Mouse (Mus musculus) kidney, adult 2 months (tissue): Measurements from ENCODE around the gene Tfpi. TPM values are rescaled to one million over a fixed set of nuclear protein-coding genes. Genes with fewer than 3 reads are reported as not detected.
A peak's percentile ranks its signal among the peaks of the same experiment; 100 is the strongest.

Experiments used
- DNase-seq: peaks from one replicate; pipeline ENCODE4 v3.0.0; 2021
- H3K27ac ChIP-seq: fragments of 200-500 bp; 2 replicates; pipeline ENCODE4 v1.5.1; 2012; ENCODE audit warnings: low read depth, low read length, control low read depth, inconsistent platforms; ENCODE audit not compliant: insufficient read depth
- H3K27me3 ChIP-seq: fragments of 200-500 bp; replicated peaks from 2 replicates; pipeline ENCODE4 v1.6.1; 2012; ENCODE audit warnings: mild to moderate bottlenecking, moderate library complexity, low read length, inconsistent platforms; ENCODE audit not compliant: control insufficient read depth, insufficient read depth
- H3K36me3 ChIP-seq: fragments of 200-500 bp; 2 replicates; pipeline ENCODE4 v1.6.1; 2012; ENCODE audit warnings: mild to moderate bottlenecking, moderate library complexity, low read length, inconsistent platforms; ENCODE audit not compliant: control insufficient read depth, insufficient read depth
- H3K4me1 ChIP-seq: fragments of 200-500 bp; 2 replicates; pipeline ENCODE4 v1.6.1; 2011; ENCODE audit warnings: low read length; ENCODE audit not compliant: control insufficient read depth, insufficient read depth
- H3K4me3 ChIP-seq: fragments of 200-500 bp; 2 replicates; pipeline ENCODE4 v1.5.1; 2011; ENCODE audit warnings: mild to moderate bottlenecking, low read depth, low read length, control low read depth; ENCODE audit not compliant: insufficient read depth
- CTCF ChIP-seq: fragments of 200-500 bp; conservative IDR thresholded peaks from 2 replicates; pipeline ENCODE4 v1.5.1; 2011; ENCODE audit warnings: low read depth, mild to moderate bottlenecking, control low read depth, low read length, moderate library complexity, mixed read lengths; ENCODE audit not compliant: insufficient read depth, insufficient read length
- POLR2A ChIP-seq: fragments of 200-500 bp; IDR thresholded peaks from one replicate; pipeline ENCODE4 v1.6.1; 2011; ENCODE audit warnings: low read depth, low read length, control low read depth
- WGBS: fragments of 180-500 bp; shearing (Covaris S2); methylation state at CpG from one replicate; pipeline ENCODE4 v1.1.7; 2018; 5-methylcytosine and 5-hydroxymethylcytosine counted together
- polyA plus RNA-seq: library from polyadenylated mRNA; depleted of rRNA; stranded (reverse); fragments of >200 nt; gene quantifications from 2 replicates; pipeline ENCODE4 v1.2.3, GENCODE M21; 2012

The Tfpi gene
- polyA plus RNA-seq, 1 experiment, result 6.9 TPM

DNA sequence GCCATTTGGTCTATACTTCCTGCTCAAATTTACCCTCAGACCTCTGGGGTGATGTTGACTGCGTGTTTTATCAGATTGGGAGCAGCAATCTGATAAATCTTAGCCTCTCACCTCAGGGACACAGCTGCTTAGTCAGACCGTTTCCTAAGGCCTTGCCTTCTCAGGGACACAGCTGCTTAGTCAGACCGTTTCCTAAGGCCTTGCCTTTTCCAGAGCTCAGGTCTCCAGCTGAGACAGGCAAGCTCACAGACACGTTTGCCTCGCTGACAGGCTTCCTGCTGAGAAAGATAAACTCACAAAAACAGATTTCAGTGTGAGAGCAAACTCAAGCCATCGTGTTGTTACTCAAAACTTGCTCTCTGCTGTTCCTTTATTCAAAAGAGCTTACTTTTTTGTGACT is 1.9 kb downstream of the Tfpi start:
- Histone ChIP-seq H3K4me1 (no peaks in the 10 kb centered on the region), H3K27ac (no peak overlapping the region), H3K36me3 (no peaks in the 10 kb centered on the region), H3K4me3 (no peak overlapping the region), H3K27me3 (no peaks in the 10 kb centered on the region)
- WGBS, result 46% methylated on average over 6 of the region's 6 CpGs
- TF ChIP-seq POLR2A, result no peak
- no peak for TF ChIP-seq CTCF
- no peak for DNase-seq

- Histone ChIP-seq H3K4me3 (no peak overlapping the region), H3K27ac (no peak overlapping the region), H3K27me3 (no peaks in the 10 kb centered on the region), H3K36me3 (no peaks in the 10 kb centered on the region), H3K4me1 (no peaks in the 10 kb centered on the region)
- TF ChIP-seq POLR2A (no peak), CTCF (no peak)
- no peak for DNase-seq
- WGBS, result 72% methylated on average over 14 of the region's 14 CpGs
Observed at GRCm38 (mm10) chr2:84473941-84474530, 2.5 kb downstream of the Tfpi start.

DNA sequence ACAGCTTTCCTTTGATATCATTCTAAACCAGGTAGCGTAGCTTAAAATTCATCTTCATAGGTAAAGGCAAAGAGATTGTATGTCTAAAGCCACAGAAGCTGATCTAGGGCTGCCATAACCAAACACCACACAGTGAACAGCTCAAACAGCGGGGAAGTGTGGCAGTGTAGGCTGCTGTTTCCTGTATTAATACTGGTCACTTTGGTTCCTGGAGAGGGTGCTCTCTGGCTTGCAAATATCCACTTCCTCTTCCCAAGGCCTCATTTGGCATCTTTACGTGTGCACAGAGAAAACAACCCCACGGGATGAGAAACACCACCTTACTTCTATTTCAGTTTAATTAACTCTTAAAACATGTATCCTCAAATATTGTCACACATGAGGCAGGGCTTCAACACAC is 9.2 kb downstream of the Tfpi start:
- TF ChIP-seq CTCF (no peak), POLR2A (no peak)
- H3K4me1 ChIP-seq, result no peaks in the 10 kb centered on the region
- H3K4me3 ChIP-seq, result no peak overlapping the region
- DNase-seq, result no peak
- no peaks in the 10 kb centered on the region for H3K36me3 ChIP-seq
- H3K27ac ChIP-seq, result no peak overlapping the region
- no peaks in the 10 kb centered on the region for H3K27me3 ChIP-seq
- WGBS, result 72% methylated on average over 4 of the region's 4 CpGs

GRCm38 (mm10) chr2:84464956-84465355 is 11.6 kb downstream of the Tfpi start:
- Histone ChIP-seq H3K27me3 (no peaks in the 10 kb centered on the region), H3K4me1 (no peaks in the 10 kb centered on the region), H3K27ac (no peak overlapping the region), H3K36me3 (no peaks in the 10 kb centered on the region), H3K4me3 (no peak overlapping the region)
- DNase-seq, result no peak
- TF ChIP-seq CTCF (no peak), POLR2A (no peak)
- 48% methylated on average over 7 of the region's 7 CpGs for WGBS

- no peaks in the 10 kb centered on the region for H3K36me3 ChIP-seq
- WGBS, result 85% methylated on average over 3 of the region's 3 CpGs
- no peak overlapping the region for H3K27ac ChIP-seq
- H3K4me1 ChIP-seq, result no peaks in the 10 kb centered on the region
- H3K4me3 ChIP-seq, result no peak overlapping the region
- DNase-seq, result no peak
- TF ChIP-seq POLR2A (no peak), CTCF (no peak)
- no peaks in the 10 kb centered on the region for H3K27me3 ChIP-seq
Observed at GRCm38 (mm10) chr2:84462411-84462810, 14.2 kb downstream of the Tfpi start.

GRCm38 (mm10) chr2:84459651-84460177 is 16.9 kb downstream of the Tfpi start:
- H3K27me3 ChIP-seq, result no peaks in the 10 kb centered on the region
- TF ChIP-seq POLR2A, result no peak
- TF ChIP-seq CTCF, result no peak
- H3K4me3 ChIP-seq, result peak overlapping the region; percentile 12
- peak; percentile 48 for DNase-seq
- H3K27ac ChIP-seq, result peak overlapping the region; percentile 73
- H3K36me3 ChIP-seq, result no peaks in the 10 kb centered on the region
- no peaks in the 10 kb centered on the region for H3K4me1 ChIP-seq
- 52% methylated on average over 11 of the region's 11 CpGs for WGBS

GRCm38 (mm10) chr2:84457221-84457620 is 19.4 kb downstream of the Tfpi start:
- no peak for DNase-seq
- 87% methylated on average over 6 of the region's 6 CpGs for WGBS
- H3K4me3 ChIP-seq, result no peak overlapping the region
- no peaks in the 10 kb centered on the region for H3K36me3 ChIP-seq
- H3K27me3 ChIP-seq, result no peaks in the 10 kb centered on the region
- no peak overlapping the region for H3K27ac ChIP-seq
- TF ChIP-seq CTCF, result no peak
- no peak for TF ChIP-seq POLR2A
- H3K4me1 ChIP-seq, result no peaks in the 10 kb centered on the region
